13 mouse cellular contexts compared by ENCODE assay signal in genomic region chr7:12779141-12779540, GRCm38 (mm10). TPM values are rescaled to one million over a fixed set of nuclear protein-coding genes. Genes with fewer than 3 reads are reported as not detected.
DNase-seq lines count a peak whose midpoint lies in the region; ATAC-seq and TF ChIP-seq lines count a peak whose summit lies in the region.
"Had no signal": no experiment of that assay in that cellular context is flagged by ENCODE, and none has a peak within 500 bp of the region (broad histone marks: within the 10 kb centered on the region; RNA-seq: fewer than 3 reads in every experiment).

No protein-coding gene starts in this region.

- H3K27ac ChIP-seq in cerebellum, adult 2 months (ENCODE audit: insufficient read depth, low read length): no peak overlapping the region
- H3K27ac ChIP-seq in hindbrain, embryonic 15.5 days (replicated peaks): no peak overlapping the region
- H3K27ac ChIP-seq in neural tube, embryonic 14.5 days (ENCODE audit: low read depth, low read length): no peak overlapping the region
- H3K27ac ChIP-seq: liver, embryonic 13.5 days had no signal

- peak overlapping the region; percentile 98 for H3K4me2 ChIP-seq in hindbrain, embryonic 15.5 days
- peak overlapping the region; percentile 72 for H3K4me2 ChIP-seq in neural tube, embryonic 14.5 days (ENCODE audit: low read depth, low read length)

- no peak for TF ChIP-seq CTCF in cerebellum, adult 2 months (IDR thresholded peaks at IDR 0.05; ENCODE audit: borderline replicate concordance, insufficient read depth, low read depth, low read length)

- H3K27me3 ChIP-seq in cerebellum, adult 2 months (ENCODE audit: control insufficient read depth, insufficient read depth, low read length): no peaks in the 10 kb centered on the region
- no peaks in the 10 kb centered on the region for H3K27me3 ChIP-seq in hindbrain, embryonic 15.5 days
- no peaks in the 10 kb centered on the region for H3K27me3 ChIP-seq in neural tube, embryonic 14.5 days (ENCODE audit: control insufficient read depth, insufficient read depth, low read length)
- H3K27me3 ChIP-seq: Patski had no signal

- ATAC-seq in hindbrain, embryonic 15.5 days (ENCODE audit: low FRiP score, low read depth): no peak
- ATAC-seq in neural tube, embryonic 14.5 days (ENCODE audit: low read depth): no peak
- ATAC-seq: Patski had no signal

- H3K36me3 ChIP-seq in hindbrain, embryonic 15.5 days: peaks cover 18% of the 10 kb centered on the region
- peaks cover 13% of the 10 kb centered on the region for H3K36me3 ChIP-seq in neural tube, embryonic 14.5 days (ENCODE audit: control insufficient read depth, insufficient read depth, low read length)
- H3K36me3 ChIP-seq: liver, embryonic 13.5 days had no signal

- peak overlapping the region; percentile 96; the same call in 1 of the 2 replicates for H3K9ac ChIP-seq in hindbrain, embryonic 15.5 days
- peak overlapping the region; percentile 70; the same call in 1 of the 2 replicates for H3K9ac ChIP-seq in neural tube, embryonic 14.5 days (replicated peaks; ENCODE audit: low read depth, low read length)

- H3K4me1 ChIP-seq in cerebellum, adult 2 months (ENCODE audit: control insufficient read depth, insufficient read depth, low read length): peaks cover 15% of the 10 kb centered on the region
- peaks cover 12% of the 10 kb centered on the region for H3K4me1 ChIP-seq in hindbrain, embryonic 15.5 days (replicated peaks)
- H3K4me1 ChIP-seq in neural tube, embryonic 14.5 days (ENCODE audit: control insufficient read depth, insufficient read depth, low read length): peaks cover 8% of the 10 kb centered on the region; the same call in 1 of the 2 replicates

- peak; percentile 43 to 60 for DNase-seq in cerebellum, adult 2 months
- DNase-seq in cerebellum, adult 11 months: no peak
- peak; percentile 21 for DNase-seq in right cerebral cortex, adult 18-20 months
- DNase-seq in right cerebral cortex, postnatal 14 days: no peak
- DNase-seq in kidney, postnatal 14 days: no peak
- DNase-seq in liver: no peak
- DNase-seq: heart, postnatal 14 days; kidney, postnatal 4 days; liver, embryonic 13.5 days had no signal

- 21% methylated on average over 5 of the region's 5 CpGs for WGBS in cerebellum, adult 2 months
- 90% methylated on average over 5 of the region's 5 CpGs for whole genome bisulfite sequencing in hindbrain, embryonic 15.5 days
- WGBS in neural tube, embryonic 14.5 days: 95% methylated on average over 5 of the region's 5 CpGs

- no peaks in the 10 kb centered on the region; the same call in 1 of the 2 replicates for H3K9me3 ChIP-seq in hindbrain, embryonic 15.5 days
- H3K9me3 ChIP-seq in neural tube, embryonic 14.5 days (ENCODE audit: control insufficient read depth, low read length): no peaks in the 10 kb centered on the region
- H3K9me3 ChIP-seq: liver, embryonic 13.5 days had no signal

- TF ChIP-seq POLR2A in cerebellum, adult 2 months (IDR thresholded peaks at IDR 0.05; ENCODE audit: borderline replicate concordance, insufficient read depth, low read length): no peak

- H3K4me3 ChIP-seq in cerebellum, adult 2 months (replicated peaks; ENCODE audit: insufficient read depth, low read depth, low read length): no peak overlapping the region
- peak overlapping the region; percentile 85 for H3K4me3 ChIP-seq in hindbrain, embryonic 15.5 days
- no peak overlapping the region; the same call in 1 of the 2 replicates for H3K4me3 ChIP-seq in neural tube, embryonic 14.5 days (ENCODE audit: low read depth, low read length)

RNA-seq across cellular contexts. Expression of gene Zscan18, which starts 24.3 kb away (rescaled TPM):
- polyA plus RNA-seq in cerebellum, adult 2 months (2012; rRNA removed): 10.8 and 11.2 TPM in 2 replicates
- polyA plus RNA-seq in hindbrain, embryonic 15.5 days (2015; fragmentation: Nextera tagmentation; extraction: Ambion mirVana): 28.2 and 33.1 TPM in 2 replicates
- polyA plus RNA-seq in neural tube, embryonic 14.5 days (2014; fragmentation: Nextera tagmentation; extraction: Ambion mirVana): 28.5 and 30.3 TPM in 2 replicates

RNA-seq across cellular contexts. Expression of gene Zfp329, which starts 39.5 kb away (rescaled TPM):
- polyA plus RNA-seq in cerebellum, adult 2 months (2012; rRNA removed): 16.3 and 16.7 TPM in 2 replicates
- 28.3 and 30.0 TPM in 2 replicates for polyA plus RNA-seq in hindbrain, embryonic 15.5 days (2015; fragmentation: Nextera tagmentation; extraction: Ambion mirVana)
- polyA plus RNA-seq in neural tube, embryonic 14.5 days (2014; fragmentation: Nextera tagmentation; extraction: Ambion mirVana): 41.0 and 42.6 TPM in 2 replicates

RNA-seq across cellular contexts. Expression of gene Vmn2r56, which starts 44.3 kb away (rescaled TPM):
- polyA plus RNA-seq in cerebellum, adult 2 months (2012; rRNA removed): 0.02 TPM in 2 replicates
- polyA plus RNA-seq in hindbrain, embryonic 15.5 days (2015; fragmentation: Nextera tagmentation; extraction: Ambion mirVana): 0.01 TPM in 1 of 2 replicates, not detected in the other
- polyA plus RNA-seq in neural tube, embryonic 14.5 days (2014; fragmentation: Nextera tagmentation; extraction: Ambion mirVana): 0.08 TPM in 1 of 2 replicates, not detected in the other
- polyA plus RNA-seq: liver, embryonic 13.5 days; neural tube, embryonic 11.5 days; Patski had no signal

RNA-seq across cellular contexts. Expression of gene Zfp110, which starts 55.4 kb away (rescaled TPM):
- polyA plus RNA-seq in cerebellum, adult 2 months (2012; rRNA removed): 12.6 and 13.5 TPM in 2 replicates
- 26.2 and 27.6 TPM in 2 replicates for polyA plus RNA-seq in hindbrain, embryonic 15.5 days (2015; fragmentation: Nextera tagmentation; extraction: Ambion mirVana)
- polyA plus RNA-seq in neural tube, embryonic 14.5 days (2014; fragmentation: Nextera tagmentation; extraction: Ambion mirVana): 24.1 and 27.7 TPM in 2 replicates

Comparison
In these comparisons a context has a peak if more than half of its experiments do, and no peak if none do; other contexts are left out.
1. DNase-seq: peak in cerebellum, adult 2 months (2 of 2) and right cerebral cortex, adult 18-20 months (single experiment); none in cerebellum, adult 11 months (single experiment), right cerebral cortex, postnatal 14 days (single experiment), kidney, postnatal 14 days (single experiment) and liver (single experiment).